Mouse (Mus musculus) G1E-ER4 (cell line): ENCODE results near the gene Hs3st5. TPM values are rescaled to one million over a fixed set of nuclear protein-coding genes. Genes with fewer than 3 reads are reported as not detected.

ENCODE experiments used
- GATA1 ChIP-seq: IDR thresholded peaks from one replicate; pipeline ENCODE4 v1.8.0; 2012; ENCODE audit warnings: low read length, inconsistent platforms
- polyA plus RNA-seq: library from polyadenylated mRNA; stranded (reverse); fragments of >175 nt; gene quantifications from 2 replicates; pipeline ENCODE4 v1.2.3, GENCODE M21; 2012

Gene Hs3st5
- polyA plus RNA-seq, 1 experiment = not detected

GRCm38 (mm10) chr10:36533633-36534335 is 27.2 kb downstream of the Hs3st5 start:
- TF ChIP-seq GATA1 = no peak

- TF ChIP-seq GATA1 = no peak
Measured at GRCm38 (mm10) chr10:36546622-36547021, 40.0 kb downstream of the Hs3st5 start.

- TF ChIP-seq GATA1 = no peak
Measured at GRCm38 (mm10) chr10:36554057-36554456, 47.4 kb downstream of the Hs3st5 start.

- TF ChIP-seq GATA1 = no peak
Measured at GRCm38 (mm10) chr10:36554941-36555888, 48.6 kb downstream of the Hs3st5 start.

GRCm38 (mm10) chr10:36556128-36556527 is 49.5 kb downstream of the Hs3st5 start:
- no peak for TF ChIP-seq GATA1

GRCm38 (mm10) chr10:36557673-36558072 is 51.1 kb downstream of the Hs3st5 start:
- no peak for TF ChIP-seq GATA1

- TF ChIP-seq GATA1 = no peak
Measured at GRCm38 (mm10) chr10:36558736-36559135, 52.1 kb downstream of the Hs3st5 start.

GRCm38 (mm10) chr10:36567258-36567657 is 60.6 kb downstream of the Hs3st5 start:
- TF ChIP-seq GATA1 = no peak

- no peak for TF ChIP-seq GATA1
Measured at GRCm38 (mm10) chr10:36572540-36572939, 65.9 kb downstream of the Hs3st5 start.

GRCm38 (mm10) chr10:36578375-36579145 is 71.9 kb downstream of the Hs3st5 start:
- TF ChIP-seq GATA1 = no peak

GRCm38 (mm10) chr10:36610400-36610799 is 103.8 kb downstream of the Hs3st5 start:
- TF ChIP-seq GATA1 = no peak

GRCm38 (mm10) chr10:36623037-36623436 is 116.4 kb downstream of the Hs3st5 start:
- TF ChIP-seq GATA1 = no peak

- TF ChIP-seq GATA1 = no peak
Measured at GRCm38 (mm10) chr10:36627952-36628351, 121.3 kb downstream of the Hs3st5 start.

- TF ChIP-seq GATA1 = no peak
Measured at GRCm38 (mm10) chr10:36631746-36632145, 125.1 kb downstream of the Hs3st5 start.

- no peak for TF ChIP-seq GATA1
Measured at GRCm38 (mm10) chr10:36650653-36651052, 144.0 kb downstream of the Hs3st5 start.

GRCm38 (mm10) chr10:36713974-36714373 is 207.4 kb downstream of the Hs3st5 start:
- no peak for TF ChIP-seq GATA1

GRCm38 (mm10) chr10:36726239-36726638 is 219.6 kb downstream of the Hs3st5 start:
- TF ChIP-seq GATA1 = no peak
